Mouse (Mus musculus) kidney, adult 2 months (tissue): Measurements from ENCODE around the gene Slc2a3. TPM values are rescaled to one million over a fixed set of nuclear protein-coding genes. Genes with fewer than 3 reads are reported as not detected.
"Not testable (repeated sequence)": the region's sequence is repeated elsewhere in the genome, so short reads cannot be mapped to it uniquely, and the experiment has no call there.

Experiments used
- DNase-seq: peaks from one replicate; pipeline ENCODE4 v3.0.0; 2021
- H3K27ac ChIP-seq: fragments of 200-500 bp; 2 replicates; pipeline ENCODE4 v1.5.1; 2012; ENCODE audit warnings: low read depth, low read length, control low read depth, inconsistent platforms; ENCODE audit not compliant: insufficient read depth
- H3K27me3 ChIP-seq: fragments of 200-500 bp; replicated peaks from 2 replicates; pipeline ENCODE4 v1.6.1; 2012; ENCODE audit warnings: mild to moderate bottlenecking, moderate library complexity, low read length, inconsistent platforms; ENCODE audit not compliant: control insufficient read depth, insufficient read depth
- H3K36me3 ChIP-seq: fragments of 200-500 bp; 2 replicates; pipeline ENCODE4 v1.6.1; 2012; ENCODE audit warnings: mild to moderate bottlenecking, moderate library complexity, low read length, inconsistent platforms; ENCODE audit not compliant: control insufficient read depth, insufficient read depth
- H3K4me1 ChIP-seq: fragments of 200-500 bp; 2 replicates; pipeline ENCODE4 v1.6.1; 2011; ENCODE audit warnings: low read length; ENCODE audit not compliant: control insufficient read depth, insufficient read depth
- H3K4me3 ChIP-seq: fragments of 200-500 bp; 2 replicates; pipeline ENCODE4 v1.5.1; 2011; ENCODE audit warnings: mild to moderate bottlenecking, low read depth, low read length, control low read depth; ENCODE audit not compliant: insufficient read depth
- CTCF ChIP-seq: fragments of 200-500 bp; conservative IDR thresholded peaks from 2 replicates; pipeline ENCODE4 v1.5.1; 2011; ENCODE audit warnings: low read depth, mild to moderate bottlenecking, control low read depth, low read length, moderate library complexity, mixed read lengths; ENCODE audit not compliant: insufficient read depth, insufficient read length
- POLR2A ChIP-seq: fragments of 200-500 bp; IDR thresholded peaks from one replicate; pipeline ENCODE4 v1.6.1; 2011; ENCODE audit warnings: low read depth, low read length, control low read depth
- WGBS: fragments of 180-500 bp; shearing (Covaris S2); methylation state at CpG from one replicate; pipeline ENCODE4 v1.1.7; 2018; 5-methylcytosine and 5-hydroxymethylcytosine counted together
- polyA plus RNA-seq: library from polyadenylated mRNA; depleted of rRNA; stranded (reverse); fragments of >200 nt; gene quantifications from 2 replicates; pipeline ENCODE4 v1.2.3, GENCODE M21; 2012

Slc2a3 gene
- polyA plus RNA-seq, 1 experiment: 2.7 TPM

DNA sequence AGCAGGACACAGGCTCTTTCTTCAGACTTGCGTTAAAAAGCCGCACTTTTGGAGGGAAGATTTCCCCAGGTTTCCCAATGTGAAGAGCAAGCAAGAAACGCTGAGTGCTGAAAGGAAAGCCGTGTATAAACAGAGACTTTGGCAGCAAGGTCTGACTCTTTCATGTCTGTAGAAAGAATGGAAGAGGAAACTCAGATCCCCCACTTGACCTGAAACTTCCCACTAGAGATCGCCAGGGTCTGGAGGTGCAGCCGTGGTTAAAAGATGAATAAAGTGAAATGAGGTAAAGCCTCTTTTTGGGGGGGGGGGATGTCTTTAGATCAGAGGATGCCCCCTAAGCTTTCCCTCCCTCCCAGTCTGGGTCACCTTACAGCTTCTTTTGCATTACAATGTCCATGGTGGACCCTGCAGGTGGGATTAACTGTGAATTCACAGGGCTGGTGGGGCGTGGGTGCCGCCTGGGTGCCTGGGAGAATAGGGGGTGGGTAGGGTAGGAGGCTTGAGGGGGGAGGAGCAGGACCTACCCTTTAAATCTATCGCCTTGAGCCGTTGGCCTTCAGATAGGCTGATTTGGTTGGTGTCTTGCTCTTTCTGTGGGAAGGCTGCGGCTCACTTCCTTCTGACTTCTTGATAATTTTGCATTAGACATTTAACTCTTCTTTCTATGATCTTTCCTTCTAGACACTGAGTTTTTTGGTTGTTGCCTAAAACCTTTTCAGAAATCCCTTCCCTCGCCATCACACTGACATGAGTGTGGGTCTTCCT lies 94.2 kb downstream of the Slc2a3 start, which contains the start of gene Nanog:
TSS of gene Nanog (plus strand) at position 454 of the 765 bp plus-strand sequence.
- Histone ChIP-seq H3K4me1 (no peaks in the 10 kb centered on the region), H3K36me3 (no peaks in the 10 kb centered on the region), H3K27me3 (no peaks in the 10 kb centered on the region), H3K27ac (no peak within 1 kb of the TSS), H3K4me3 (no peak within 1 kb of the TSS)
- WGBS: 45% methylated on average over 12 of the region's 12 CpGs
- TF ChIP-seq CTCF: no peak
- no peak for TF ChIP-seq POLR2A
- no peak for DNase-seq

- WGBS: 78% methylated on average over 12 of the region's 12 CpGs
- DNase-seq: no peak
- no peak overlapping the region for H3K4me3 ChIP-seq
- no peak overlapping the region for H3K27ac ChIP-seq
- H3K4me1 ChIP-seq: no peaks in the 10 kb centered on the region
- TF ChIP-seq CTCF: no peak
- no peak for TF ChIP-seq POLR2A
- no peaks in the 10 kb centered on the region for H3K36me3 ChIP-seq
- no peaks in the 10 kb centered on the region for H3K27me3 ChIP-seq
Measured at GRCm38 (mm10) chr6:122706337-122706840, 95.1 kb downstream of the Slc2a3 start.

DNA sequence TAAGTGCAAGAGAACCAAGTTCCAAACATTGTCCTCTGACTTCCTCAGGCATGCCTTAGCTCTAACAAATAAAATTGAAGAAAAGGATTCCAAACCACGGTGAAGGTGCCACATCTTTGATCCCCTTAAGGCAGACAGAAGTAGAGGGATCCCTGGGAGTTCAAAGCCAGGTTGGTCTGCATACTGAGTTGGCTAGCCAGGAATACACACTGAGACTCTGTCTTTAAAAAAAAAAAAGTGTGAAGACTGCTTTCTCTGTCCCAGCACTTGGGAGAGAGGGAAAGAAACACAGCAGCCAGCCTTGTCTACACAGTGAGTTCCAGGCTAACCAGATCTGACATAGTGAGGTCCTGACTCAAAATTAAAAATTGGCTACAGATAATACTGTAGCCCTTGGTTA lies 97.7 kb downstream of the Slc2a3 start:
- WGBS: 63% methylated on average over 1 of the region's 1 CpGs
- DNase-seq: no peak
- Histone ChIP-seq H3K4me3 (no peak overlapping the region), H3K4me1 (no peaks in the 10 kb centered on the region), H3K36me3 (no peaks in the 10 kb centered on the region), H3K27me3 (no peaks in the 10 kb centered on the region), H3K27ac (no peak overlapping the region)
- TF ChIP-seq POLR2A: no peak
- no peak for TF ChIP-seq CTCF

DNA sequence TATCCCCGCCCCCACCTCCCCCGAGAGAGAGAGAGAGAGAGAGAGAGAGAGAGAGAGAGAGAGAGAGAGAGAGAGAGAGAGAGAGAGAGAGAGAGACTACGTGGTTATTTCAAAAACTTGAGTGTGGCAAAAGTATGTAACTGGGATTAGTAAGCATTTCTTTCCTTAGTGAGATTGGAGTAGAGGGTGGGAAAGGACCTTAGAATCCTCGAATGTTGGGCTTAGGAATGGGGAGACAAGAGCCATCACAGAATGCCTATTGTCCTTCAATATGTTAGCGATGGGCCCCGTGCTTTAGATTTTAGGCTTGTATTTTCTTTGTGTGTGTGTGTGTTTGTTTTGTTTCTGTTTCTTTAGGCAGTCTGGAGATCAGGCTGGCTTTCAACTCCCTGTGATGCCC lies 98.2 kb downstream of the Slc2a3 start:
- Histone ChIP-seq H3K4me1 (no peaks in the 10 kb centered on the region), H3K36me3 (no peaks in the 10 kb centered on the region), H3K27ac (no peak overlapping the region), H3K4me3 (no peak overlapping the region), H3K27me3 (no peaks in the 10 kb centered on the region)
- WGBS: 27% methylated on average over 6 of the region's 6 CpGs
- DNase-seq: no peak
- TF ChIP-seq POLR2A: no peak
- no peak for TF ChIP-seq CTCF

GRCm38 (mm10) chr6:122702480-122703124 lies 98.8 kb downstream of the Slc2a3 start:
- Histone ChIP-seq H3K27me3 (no peaks in the 10 kb centered on the region), H3K4me3 (peak overlapping the region; percentile 7), H3K36me3 (no peaks in the 10 kb centered on the region), H3K27ac (peak overlapping the region; percentile 42; the same call in 1 of the 2 replicates), H3K4me1 (no peaks in the 10 kb centered on the region)
- no peak for TF ChIP-seq CTCF
- no peak for TF ChIP-seq POLR2A
- WGBS: 4% methylated on average over 20 of the region's 20 CpGs
- peak; percentile 73 for DNase-seq

GRCm38 (mm10) chr6:122701816-122702215 lies 99.6 kb downstream of the Slc2a3 start:
- Histone ChIP-seq H3K36me3 (no peaks in the 10 kb centered on the region), H3K4me1 (no peaks in the 10 kb centered on the region), H3K27me3 (no peaks in the 10 kb centered on the region), H3K27ac (no peak overlapping the region), H3K4me3 (no peak overlapping the region)
- 64% methylated on average over 5 of the region's 5 CpGs for WGBS
- TF ChIP-seq CTCF (no peak), POLR2A (no peak)
- no peak for DNase-seq

GRCm38 (mm10) chr6:122699628-122700027 lies 101.8 kb downstream of the Slc2a3 start:
- H3K27me3 ChIP-seq, H3K36me3 ChIP-seq, H3K4me3 ChIP-seq, H3K4me1 ChIP-seq, H3K27ac ChIP-seq, DNase-seq: not testable (repeated sequence)
- 79% methylated on average over 2 of the region's 2 CpGs for WGBS
